Mouse (Mus musculus): ENCODE data around the gene Tmem38a. TPM values are rescaled to one million over a fixed set of nuclear protein-coding genes. Genes with fewer than 3 reads are reported as not detected.

Tmem38a gene
- polyA plus RNA-seq, 1 experiment = 80.0 TPM

DNA sequence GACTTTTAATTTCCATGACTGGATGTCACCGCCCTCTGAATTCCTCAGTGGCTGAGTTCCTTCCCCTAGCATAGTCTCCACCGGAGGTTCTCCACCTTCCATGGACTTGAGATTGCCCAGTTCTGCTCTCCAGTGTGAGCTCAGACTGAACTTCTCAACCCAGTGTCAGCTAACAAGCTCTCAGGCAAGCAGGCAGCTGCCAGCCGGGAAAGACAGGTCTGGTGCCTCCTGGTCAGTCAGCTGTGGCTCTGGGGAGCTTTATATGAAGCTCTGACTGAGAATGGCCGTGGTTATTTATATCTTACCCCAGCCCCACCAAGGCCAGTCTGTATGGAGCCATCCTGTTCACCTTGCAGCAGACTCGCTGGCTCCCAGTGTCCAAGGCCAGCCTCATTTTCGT is 12.5 kb downstream of the Tmem38a start:
- no peak for DNase-seq (ENCODE audit: low spot score)

DNA sequence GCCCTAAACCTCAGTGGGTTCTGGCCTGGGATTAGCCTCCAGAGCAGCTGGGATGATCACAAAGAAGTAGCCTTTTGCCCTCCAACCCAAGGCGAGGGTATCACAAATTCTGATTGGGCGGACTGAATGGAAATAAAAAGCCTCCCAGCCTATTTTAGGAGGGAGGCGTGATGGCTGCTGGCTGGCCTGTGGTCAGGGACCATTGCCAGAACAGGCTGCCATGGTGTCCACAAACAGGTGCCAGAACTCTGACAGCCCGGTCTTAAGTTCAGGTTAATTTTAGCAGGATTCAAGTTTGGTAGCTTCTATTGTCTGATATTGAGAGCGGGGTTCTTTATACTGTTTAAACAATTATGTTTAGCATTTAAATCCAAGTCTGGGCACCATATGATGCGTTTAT is 16.0 kb downstream of the Tmem38a start:
- no peak for DNase-seq (ENCODE audit: low spot score)

DNA sequence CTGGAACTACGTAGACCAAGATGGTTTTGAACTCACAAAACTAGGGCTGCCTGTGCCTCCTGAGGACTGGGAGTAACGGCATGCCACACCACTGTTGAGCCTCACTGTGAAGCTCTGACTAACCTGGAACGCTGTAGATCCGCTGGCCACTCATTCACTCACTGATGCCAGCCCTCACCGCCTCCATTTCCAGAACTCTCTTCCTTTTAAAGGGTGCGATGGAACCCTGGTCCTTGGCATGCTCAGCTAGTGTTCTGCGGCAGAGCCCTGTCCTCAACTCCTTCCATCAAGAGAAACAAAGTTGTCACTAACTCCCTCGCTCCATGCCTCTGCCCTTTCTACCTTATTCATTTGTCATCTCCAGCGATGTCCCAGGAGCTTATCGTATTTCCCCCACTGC is 17.0 kb downstream of the Tmem38a start:
- no peak for DNase-seq (ENCODE audit: low spot score)

DNA sequence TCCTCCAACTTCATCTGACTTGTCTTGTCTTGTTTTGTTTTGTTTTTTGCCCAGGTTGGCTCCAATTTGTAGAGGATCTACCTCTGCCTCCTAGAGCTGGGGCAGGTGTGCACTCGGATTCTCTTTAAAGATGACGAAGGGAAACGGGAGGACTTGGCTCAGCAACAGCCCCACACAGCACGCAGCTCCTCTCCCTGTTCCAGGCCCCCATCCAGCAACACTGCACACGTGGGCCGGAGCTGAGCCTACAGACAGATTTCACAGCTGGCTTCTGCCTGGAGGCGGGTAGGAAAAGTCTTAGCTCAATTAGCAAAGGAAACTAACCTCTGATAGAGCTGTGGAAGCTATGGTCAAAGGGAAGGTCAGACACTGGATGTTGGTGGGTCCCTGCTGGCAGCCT is 17.4 kb downstream of the Tmem38a start:
- no peak for DNase-seq (ENCODE audit: low spot score)

DNA sequence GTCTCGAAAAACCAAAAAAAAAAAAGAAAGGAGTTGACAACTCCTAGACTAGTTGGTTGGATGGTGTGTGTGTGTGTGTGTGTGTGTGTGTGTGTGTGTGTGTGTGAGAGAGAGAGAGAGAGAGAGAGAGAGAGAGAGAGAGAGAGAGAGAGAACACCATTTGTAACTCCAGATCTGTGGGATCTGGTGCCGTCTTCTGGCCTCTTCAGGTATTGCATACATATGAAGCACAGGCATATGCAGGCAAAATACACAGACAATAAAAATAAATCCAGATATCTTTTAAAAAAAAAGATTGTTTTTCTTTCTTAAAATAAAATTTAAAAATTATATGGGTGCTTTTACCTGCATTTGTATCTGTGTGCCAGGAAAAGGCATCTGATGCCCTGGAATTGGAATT is 18.3 kb downstream of the Tmem38a start:
- DNase-seq (ENCODE audit: low spot score) = no peak

Other genes starting within 250 kb of the Tmem38a start
- gene Eps15l1, start 150.6 kb upstream of the Tmem38a start, polyA plus RNA-seq (2012; rRNA removed) = 52.1 and 54.6 TPM in 2 replicates
- 0.98 and 1.2 TPM in 2 replicates for gene Calr3, start 128.2 kb upstream of the Tmem38a start, polyA plus RNA-seq (2012; rRNA removed)
- gene 1700030K09Rik, start 128.2 kb upstream of the Tmem38a start, polyA plus RNA-seq (2012; rRNA removed) = 8.7 and 9.3 TPM in 2 replicates
- 27.4 and 38.5 TPM in 2 replicates for gene Cherp, start 96.8 kb upstream of the Tmem38a start, polyA plus RNA-seq (2012; rRNA removed)
- gene Slc35e1, start 79.4 kb upstream of the Tmem38a start, polyA plus RNA-seq (2012; rRNA removed) = 21.4 and 22.2 TPM in 2 replicates
- 8.9 and 9.8 TPM in 2 replicates for gene Med26, start 23.8 kb upstream of the Tmem38a start, polyA plus RNA-seq (2012; rRNA removed)
- 60.1 and 70.8 TPM in 2 replicates for gene Smim7, start 967 bp upstream of the Tmem38a start, polyA plus RNA-seq (2012; rRNA removed)
- 0.15 and 0.41 TPM in 2 replicates for gene Nwd1, start 74.7 kb downstream of the Tmem38a start, polyA plus RNA-seq (2012; rRNA removed)
- gene Sin3b, start 151.2 kb downstream of the Tmem38a start, polyA plus RNA-seq (2012; rRNA removed) = 122 and 134 TPM in 2 replicates
- gene F2rl3, start 189.8 kb downstream of the Tmem38a start, polyA plus RNA-seq (2012; rRNA removed) = 1.0 and 1.2 TPM in 2 replicates

Data from urinary bladder, adult 2 months (tissue).